Mouse (Mus musculus) lung, adult 2 months (tissue): ENCODE measurements around the gene Uvrag. TPM values are rescaled to one million over a fixed set of nuclear protein-coding genes. Genes with fewer than 3 reads are reported as not detected.

Experiments
- DNase-seq: peaks from one replicate; pipeline ENCODE4 v3.0.0; 2022
- H3K4me1 ChIP-seq: fragments of 200-500 bp; 2 replicates; pipeline ENCODE4 v1.6.1; 2011; ENCODE audit warnings: low read length; ENCODE audit not compliant: control insufficient read depth, insufficient read depth
- H3K4me3 ChIP-seq: fragments of 200-500 bp; replicated peaks from 2 replicates; pipeline ENCODE3; 2011; ENCODE audit warnings: low read depth, mild to moderate bottlenecking, control low read depth, low read length; ENCODE audit errors: extremely low read depth
- CTCF ChIP-seq: fragments of 200-500 bp; IDR thresholded peaks from 2 replicates; pipeline ENCODE4 v1.5.1; 2011; ENCODE audit warnings: mild to moderate bottlenecking, low read length, control low read depth; ENCODE audit not compliant: insufficient read depth
- POLR2A ChIP-seq: fragments of 200-500 bp; IDR thresholded peaks from 2 replicates; pipeline ENCODE4 v1.6.1; 2011; ENCODE audit warnings: low read depth, mild to moderate bottlenecking, control low read depth, low read length, borderline replicate concordance; ENCODE audit errors: extremely low read depth
- WGBS: fragments of 180-500 bp; shearing (Covaris S2); methylation state at CpG from one replicate; pipeline ENCODE4 v1.1.7; 2018; 5-methylcytosine and 5-hydroxymethylcytosine counted together
- polyA plus RNA-seq: library from polyadenylated mRNA; depleted of rRNA; stranded (reverse); fragments of >200 nt; gene quantifications from 2 replicates; pipeline ENCODE4 v1.2.3, GENCODE M21; 2012

Uvrag gene
- polyA plus RNA-seq, 1 experiment, result 35.4 TPM

- no peak overlapping the region for H3K4me3 ChIP-seq
- TF ChIP-seq CTCF, result no peak
- TF ChIP-seq POLR2A, result no peak
- WGBS, result 78% methylated on average over 21 of the region's 21 CpGs
Measured at GRCm38 (mm10) chr7:98904659-98905362, 236.1 kb downstream of the Uvrag start.

GRCm38 (mm10) chr7:98903884-98904283 is 237.1 kb downstream of the Uvrag start:
- peaks cover 7% of the 10 kb centered on the region for H3K4me1 ChIP-seq
- DNase-seq, result no peak
- H3K4me3 ChIP-seq, result no peak overlapping the region
- no peak for TF ChIP-seq POLR2A
- TF ChIP-seq CTCF, result no peak
- 37% methylated on average over 5 of the region's 5 CpGs for WGBS

More at GRCm38 (mm10) chr7:98904659-98905362, 236.1 kb downstream of the Uvrag start:
- H3K4me1 ChIP-seq, result peaks cover 7% of the 10 kb centered on the region
- no peak for DNase-seq

GRCm38 (mm10) chr7:98901120-98901519 is 239.8 kb downstream of the Uvrag start:
- DNase-seq, result no peak
- H3K4me3 ChIP-seq, result no peak overlapping the region
- no peak for TF ChIP-seq POLR2A
- peak; percentile 24; the same call in 1 of the 2 replicates for TF ChIP-seq CTCF
- WGBS, result 96% methylated on average over 1 of the region's 1 CpGs
- peaks cover 7% of the 10 kb centered on the region for H3K4me1 ChIP-seq

- TF ChIP-seq CTCF, result no peak
- no peak for TF ChIP-seq POLR2A
- no peak overlapping the region for H3K4me3 ChIP-seq
- DNase-seq, result no peak
- peaks cover 7% of the 10 kb centered on the region for H3K4me1 ChIP-seq
- WGBS, result 46% methylated on average over 4 of the region's 4 CpGs
Measured at GRCm38 (mm10) chr7:98899815-98900214, 241.1 kb downstream of the Uvrag start.

- TF ChIP-seq CTCF (no peak), POLR2A (no peak)
- no peak for DNase-seq
- no peaks in the 10 kb centered on the region; the same call in 1 of the 2 replicates for H3K4me1 ChIP-seq
- 93% methylated on average over 8 of the region's 8 CpGs for WGBS
- no peak overlapping the region for H3K4me3 ChIP-seq
Measured at GRCm38 (mm10) chr7:98897323-98897722, 243.6 kb downstream of the Uvrag start.

- DNase-seq, result no peak
- WGBS, result 36% methylated on average over 10 of the region's 10 CpGs
- TF ChIP-seq POLR2A (no peak), CTCF (no peak)
- Histone ChIP-seq H3K4me3 (no peak overlapping the region), H3K4me1 (no peaks in the 10 kb centered on the region; the same call in 1 of the 2 replicates)
Measured at GRCm38 (mm10) chr7:98895501-98896095, 245.3 kb downstream of the Uvrag start.

GRCm38 (mm10) chr7:98894768-98895167 is 246.2 kb downstream of the Uvrag start:
- DNase-seq, result no peak
- 69% methylated on average over 5 of the region's 5 CpGs for WGBS
- TF ChIP-seq CTCF (no peak), POLR2A (no peak)
- Histone ChIP-seq H3K4me1 (no peaks in the 10 kb centered on the region; the same call in 1 of the 2 replicates), H3K4me3 (no peak overlapping the region)

- Histone ChIP-seq H3K4me3 (no peak overlapping the region), H3K4me1 (no peaks in the 10 kb centered on the region; the same call in 1 of the 2 replicates)
- TF ChIP-seq POLR2A, result no peak
- no peak for TF ChIP-seq CTCF
- WGBS, result 91% methylated on average over 5 of the region's 5 CpGs
- DNase-seq, result no peak
Measured at GRCm38 (mm10) chr7:98894305-98894704, 246.6 kb downstream of the Uvrag start.

GRCm38 (mm10) chr7:98893144-98893543 is 247.8 kb downstream of the Uvrag start:
- no peaks in the 10 kb centered on the region; the same call in 1 of the 2 replicates for H3K4me1 ChIP-seq
- WGBS, result 76% methylated on average over 5 of the region's 5 CpGs
- H3K4me3 ChIP-seq, result no peak overlapping the region
- no peak for TF ChIP-seq CTCF
- no peak for TF ChIP-seq POLR2A
- DNase-seq, result no peak

- 79% methylated on average over 7 of the region's 7 CpGs for WGBS
Measured at GRCm38 (mm10) chr7:98889211-98889610, 251.7 kb downstream of the Uvrag start.

More at GRCm38 (mm10) chr7:98889211-98889610, 251.7 kb downstream of the Uvrag start:
- no peak overlapping the region for H3K4me3 ChIP-seq
- DNase-seq, result no peak
- TF ChIP-seq CTCF, result no peak
- no peak for TF ChIP-seq POLR2A
- H3K4me1 ChIP-seq, result no peaks in the 10 kb centered on the region; the same call in 1 of the 2 replicates
